Mouse (Mus musculus): ENCODE results near the gene Rhobtb3. TPM values are rescaled to one million over a fixed set of nuclear protein-coding genes. Genes with fewer than 3 reads are reported as not detected.

Rhobtb3 gene
- polyA plus RNA-seq (2015; fragmentation: Nextera tagmentation; extraction: Ambion mirVana): 21.0 and 22.0 TPM in 2 replicates

DNA sequence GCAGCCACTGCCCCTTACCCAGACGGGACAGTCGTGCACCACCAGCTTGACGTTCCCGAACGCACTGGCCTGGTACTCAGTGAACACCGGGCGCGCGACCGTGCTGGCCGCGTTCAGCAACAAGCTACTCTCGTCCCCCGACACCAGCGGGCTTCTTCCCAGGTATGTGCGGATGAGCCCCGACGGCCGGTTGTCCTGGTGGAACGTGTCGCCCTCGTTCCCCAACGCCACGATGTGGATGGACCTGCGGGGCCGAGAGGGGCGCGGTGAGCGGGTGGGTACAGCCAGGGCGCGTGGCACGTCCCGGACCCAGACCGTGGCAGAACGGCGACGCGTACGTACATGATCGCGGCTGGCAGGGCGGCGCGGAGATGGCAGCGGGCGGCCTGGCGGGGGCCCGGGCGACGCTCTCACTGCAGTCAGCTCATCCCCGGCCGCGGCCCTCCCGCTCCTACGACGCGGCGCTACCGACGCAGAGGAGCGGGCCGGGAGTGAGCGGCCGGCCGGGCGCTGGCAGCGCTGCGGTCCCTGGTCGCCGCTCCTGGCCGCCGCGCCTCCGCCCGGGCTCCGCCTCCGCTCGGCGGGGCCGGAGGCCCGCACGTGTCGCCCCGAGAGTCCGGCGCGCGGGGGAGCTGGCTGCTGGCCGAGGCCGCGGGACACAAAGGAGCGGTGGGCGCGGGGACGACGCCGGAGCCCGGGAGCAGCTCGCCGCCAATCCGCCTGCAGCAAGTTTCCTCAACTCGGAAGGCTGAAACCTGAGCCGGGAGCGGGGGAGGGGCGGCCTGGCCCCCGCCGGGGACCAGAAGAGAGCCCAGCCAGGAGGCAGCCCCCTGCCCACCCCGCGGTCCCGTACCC is at the start of gene Rhobtb3:
Gene Rhobtb3, minus strand, starts transcription at position 737 of the 855 bp plus-strand sequence.
- peak within 1 kb of the TSS; percentile 67 for H3K4me3 ChIP-seq
- H3K9ac ChIP-seq: peak within 1 kb of the TSS; percentile 84
- H3K4me2 ChIP-seq: peak within 1 kb of the TSS; percentile 67
- no peaks in the 10 kb centered on the region for H3K9me3 ChIP-seq
- WGBS: under 1% methylated on average over 104 of the region's 110 CpGs
- H3K27ac ChIP-seq (replicated peaks): peak within 1 kb of the TSS; percentile 99
- ATAC-seq (ENCODE audit: low FRiP score, low read depth): peak; percentile 92
- peaks cover 7% of the 10 kb centered on the region; the same call in 1 of the 2 replicates for H3K36me3 ChIP-seq
- H3K4me1 ChIP-seq (replicated peaks): peaks cover 25% of the 10 kb centered on the region
- no peaks in the 10 kb centered on the region for H3K27me3 ChIP-seq

GRCm38 (mm10) chr13:75992169-75993028 is 48.7 kb upstream of the Rhobtb3 start:
- H3K36me3 ChIP-seq: 0 out of 2 replicates have a peak, but pooled peaks cover 4% of the 10 kb centered on the region
- no peak overlapping the region for H3K4me2 ChIP-seq
- peak overlapping the region; percentile 31; the same call in 1 of the 2 replicates for H3K27ac ChIP-seq (replicated peaks)
- peak; percentile 93 for ATAC-seq (ENCODE audit: low FRiP score, low read depth)
- no peaks in the 10 kb centered on the region for H3K9me3 ChIP-seq
- no peaks in the 10 kb centered on the region for H3K27me3 ChIP-seq
- WGBS: 24% methylated on average over 9 of the region's 9 CpGs
- H3K9ac ChIP-seq: no peak overlapping the region
- H3K4me3 ChIP-seq: no peak overlapping the region
- no peaks in the 10 kb centered on the region for H3K4me1 ChIP-seq (replicated peaks)

DNA sequence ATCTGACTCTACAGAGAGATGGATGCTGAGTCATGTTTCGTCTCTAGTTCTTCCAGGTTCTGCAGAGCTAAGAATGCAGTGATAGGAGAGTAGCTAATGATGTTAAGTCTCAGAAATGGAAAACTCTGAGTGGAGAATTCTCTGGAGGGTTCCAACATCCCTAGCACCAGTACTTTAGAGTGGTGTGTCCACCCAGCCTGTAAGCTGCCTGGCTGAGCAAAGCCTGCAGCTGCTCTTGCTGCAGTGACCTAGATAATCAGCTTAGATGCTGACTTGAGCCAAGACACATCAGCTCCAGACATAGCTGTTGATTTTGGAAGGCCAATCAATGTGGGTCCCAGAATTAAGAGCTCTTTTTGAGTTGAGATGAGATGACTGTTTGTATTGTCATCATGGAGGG is 44.4 kb upstream of the Rhobtb3 start:
- Histone ChIP-seq H3K27me3 (no peaks in the 10 kb centered on the region), H3K9ac (no peak overlapping the region), H3K36me3 (no peaks in the 10 kb centered on the region), H3K27ac (replicated peaks) (no peak overlapping the region), H3K4me3 (no peak overlapping the region), H3K4me2 (no peak overlapping the region), H3K4me1 (replicated peaks) (no peaks in the 10 kb centered on the region), H3K9me3 (no peaks in the 10 kb centered on the region)
- 94% methylated on average over 1 of the region's 1 CpGs for WGBS
- ATAC-seq (ENCODE audit: low FRiP score, low read depth): no peak

GRCm38 (mm10) chr13:75981901-75982300 is 38.2 kb upstream of the Rhobtb3 start:
- H3K27me3 ChIP-seq: no peaks in the 10 kb centered on the region
- H3K4me1 ChIP-seq (replicated peaks): no peaks in the 10 kb centered on the region
- H3K9me3 ChIP-seq: no peaks in the 10 kb centered on the region
- H3K36me3 ChIP-seq: no peaks in the 10 kb centered on the region
- H3K4me2 ChIP-seq: no peak overlapping the region
- H3K27ac ChIP-seq (replicated peaks): no peak overlapping the region
- H3K9ac ChIP-seq: no peak overlapping the region
- H3K4me3 ChIP-seq: no peak overlapping the region
- ATAC-seq (ENCODE audit: low FRiP score, low read depth): no peak

- Histone ChIP-seq H3K4me1 (replicated peaks) (no peaks in the 10 kb centered on the region), H3K4me3 (no peak overlapping the region), H3K4me2 (no peak overlapping the region), H3K9me3 (no peaks in the 10 kb centered on the region), H3K27me3 (no peaks in the 10 kb centered on the region), H3K36me3 (no peaks in the 10 kb centered on the region), H3K27ac (replicated peaks) (no peak overlapping the region), H3K9ac (no peak overlapping the region)
- 93% methylated on average over 2 of the region's 2 CpGs for WGBS
- no peak for ATAC-seq (ENCODE audit: low FRiP score, low read depth)
These were observed 32.9 kb upstream of the Rhobtb3 start for GRCm38 (mm10) chr13:75976649-75977048.

DNA sequence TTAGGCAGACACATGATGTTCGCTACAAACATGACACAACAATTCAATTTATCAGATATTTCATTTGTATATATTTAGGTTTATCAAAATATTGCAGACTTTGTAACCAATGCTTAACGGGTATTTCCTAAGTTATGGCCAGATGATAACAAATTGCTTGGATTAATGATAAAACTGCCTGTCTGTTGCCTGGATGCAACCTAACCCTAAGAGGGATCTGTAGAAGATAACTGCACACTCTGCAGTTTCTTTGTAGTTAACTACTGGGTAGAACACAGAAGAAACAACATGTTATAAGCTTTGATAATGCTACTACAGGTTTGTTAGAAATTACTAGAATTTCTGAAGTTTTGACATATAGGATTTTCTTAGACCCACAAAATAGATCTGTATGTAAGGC is 32.5 kb upstream of the Rhobtb3 start:
- H3K9ac ChIP-seq: no peak overlapping the region
- H3K27ac ChIP-seq (replicated peaks): no peak overlapping the region
- no peak for ATAC-seq (ENCODE audit: low FRiP score, low read depth)
- no peaks in the 10 kb centered on the region for H3K27me3 ChIP-seq
- 94% methylated on average over 2 of the region's 2 CpGs for WGBS
- no peaks in the 10 kb centered on the region for H3K9me3 ChIP-seq
- no peak overlapping the region for H3K4me2 ChIP-seq
- no peaks in the 10 kb centered on the region for H3K4me1 ChIP-seq (replicated peaks)
- no peaks in the 10 kb centered on the region for H3K36me3 ChIP-seq
- H3K4me3 ChIP-seq: no peak overlapping the region

- no peaks in the 10 kb centered on the region for H3K36me3 ChIP-seq
- H3K9ac ChIP-seq: no peak overlapping the region
- H3K4me2 ChIP-seq: no peak overlapping the region
- H3K27me3 ChIP-seq: no peaks in the 10 kb centered on the region
- H3K9me3 ChIP-seq: no peaks in the 10 kb centered on the region
- whole genome bisulfite sequencing: 68% methylated on average over 1 of the region's 1 CpGs
- no peaks in the 10 kb centered on the region for H3K4me1 ChIP-seq (replicated peaks)
- 0 out of 2 replicates have a peak, but pooled peaks have one; percentile 45 for ATAC-seq (ENCODE audit: low FRiP score, low read depth)
- no peak overlapping the region for H3K27ac ChIP-seq (replicated peaks)
- no peak overlapping the region for H3K4me3 ChIP-seq
These were observed 31.9 kb upstream of the Rhobtb3 start for GRCm38 (mm10) chr13:75975629-75976028.

- Histone ChIP-seq H3K9ac (no peak overlapping the region), H3K4me3 (no peak overlapping the region), H3K36me3 (no peaks in the 10 kb centered on the region), H3K27ac (replicated peaks) (no peak overlapping the region), H3K4me2 (no peak overlapping the region), H3K9me3 (no peaks in the 10 kb centered on the region), H3K27me3 (no peaks in the 10 kb centered on the region), H3K4me1 (replicated peaks) (no peaks in the 10 kb centered on the region)
- ATAC-seq (ENCODE audit: low FRiP score, low read depth): no peak
- 90% methylated on average over 2 of the region's 2 CpGs for WGBS
These were observed 30.8 kb upstream of the Rhobtb3 start for GRCm38 (mm10) chr13:75974481-75974880.

DNA sequence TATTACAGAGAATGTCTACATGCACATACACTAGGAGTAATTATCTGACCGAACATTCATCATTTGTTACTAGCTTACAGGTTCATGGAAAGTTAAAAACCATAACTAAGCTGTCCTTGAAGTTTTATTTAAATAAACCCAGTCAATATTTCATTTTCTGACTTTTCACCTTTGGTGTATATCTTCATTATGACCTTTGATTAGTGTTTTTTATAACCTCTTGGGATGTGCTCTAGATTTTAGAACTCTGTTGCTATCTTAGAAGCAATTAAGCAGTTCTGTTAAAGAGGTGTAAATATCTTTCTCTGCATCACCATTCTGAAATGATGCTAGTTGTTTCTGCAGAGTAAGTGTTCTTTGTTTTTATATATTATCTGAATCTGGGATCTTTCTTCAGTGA is 23.1 kb upstream of the Rhobtb3 start, which contains the start of gene Spata9:
Gene Spata9, plus strand, starts transcription at position 301 of the 400 bp plus-strand sequence.
- H3K27ac ChIP-seq (replicated peaks): no peak within 1 kb of the TSS
- 75% methylated on average over 1 of the region's 1 CpGs for WGBS
- no peaks in the 10 kb centered on the region for H3K36me3 ChIP-seq
- no peaks in the 10 kb centered on the region for H3K9me3 ChIP-seq
- H3K9ac ChIP-seq: no peak within 1 kb of the TSS
- no peaks in the 10 kb centered on the region for H3K27me3 ChIP-seq
- ATAC-seq (ENCODE audit: low FRiP score, low read depth): no peak
- H3K4me3 ChIP-seq: no peak within 1 kb of the TSS
- H3K4me1 ChIP-seq (replicated peaks): no peaks in the 10 kb centered on the region
- H3K4me2 ChIP-seq: no peak within 1 kb of the TSS

DNA sequence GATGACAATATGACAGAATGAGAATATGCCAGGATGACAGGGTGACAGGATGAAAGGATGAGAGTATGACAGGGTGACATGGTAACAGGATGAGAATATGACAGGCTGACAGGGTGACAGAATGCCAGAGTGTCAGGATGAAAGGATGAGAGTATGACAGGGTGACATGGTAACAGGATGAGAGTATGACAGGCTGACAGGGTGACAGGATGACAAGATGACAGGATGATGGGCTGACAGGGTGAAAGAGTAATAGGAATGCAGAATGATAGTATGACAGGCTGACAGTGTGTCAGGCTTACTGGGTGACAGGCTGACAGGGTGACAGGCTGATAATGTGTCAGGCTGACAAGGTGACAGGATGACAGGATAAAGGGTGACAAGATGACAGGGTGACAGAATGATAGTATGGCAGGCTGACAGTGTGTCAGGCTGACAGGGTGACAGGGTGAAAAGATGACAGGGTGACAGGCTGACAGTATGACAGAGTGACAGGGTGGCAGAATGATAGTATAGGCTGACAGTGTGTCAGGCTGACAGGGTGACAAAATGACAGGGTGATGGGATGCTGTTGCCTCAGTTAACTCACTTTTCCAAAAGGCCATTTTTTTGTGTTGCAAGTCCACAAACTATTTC is 11.8 kb upstream of the Rhobtb3 start:
- Histone ChIP-seq H3K36me3 (no peaks in the 10 kb centered on the region), H3K9me3 (no peaks in the 10 kb centered on the region), H3K9ac (no peak overlapping the region), H3K27me3 (no peaks in the 10 kb centered on the region), H3K4me2 (no peak overlapping the region), H3K4me3 (no peak overlapping the region), H3K4me1 (replicated peaks) (no peaks in the 10 kb centered on the region), H3K27ac (replicated peaks) (no peak overlapping the region)
- no peak for ATAC-seq (ENCODE audit: low FRiP score, low read depth)

GRCm38 (mm10) chr13:75950295-75950694 is 6.6 kb upstream of the Rhobtb3 start:
- Histone ChIP-seq H3K4me1 (replicated peaks) (no peaks in the 10 kb centered on the region), H3K36me3 (no peaks in the 10 kb centered on the region), H3K4me3 (no peak overlapping the region), H3K4me2 (no peak overlapping the region), H3K9me3 (no peaks in the 10 kb centered on the region), H3K27me3 (no peaks in the 10 kb centered on the region), H3K27ac (replicated peaks) (no peak overlapping the region), H3K9ac (no peak overlapping the region)
- 68% methylated on average over 1 of the region's 1 CpGs for WGBS
- no peak for ATAC-seq (ENCODE audit: low FRiP score, low read depth)
